Mouse (Mus musculus) ovary, adult 2 months (tissue): ENCODE measurements around the gene Clec4f. TPM values are rescaled to one million over a fixed set of nuclear protein-coding genes. Genes with fewer than 3 reads are reported as not detected.

Source experiments
- polyA plus RNA-seq: library from polyadenylated mRNA; depleted of rRNA; stranded (reverse); fragments of >200 nt; gene quantifications from 2 replicates; pipeline ENCODE4 v1.2.3, GENCODE M21; 2012; rRNA removed

Clec4f gene
- polyA plus RNA-seq = not detected in 2 replicates

GRCm38 (mm10) chr6:83656087-83656486 lies at the start of gene Clec4f:
Clec4f (minus strand) TSS chr6:83656187.

DNA sequence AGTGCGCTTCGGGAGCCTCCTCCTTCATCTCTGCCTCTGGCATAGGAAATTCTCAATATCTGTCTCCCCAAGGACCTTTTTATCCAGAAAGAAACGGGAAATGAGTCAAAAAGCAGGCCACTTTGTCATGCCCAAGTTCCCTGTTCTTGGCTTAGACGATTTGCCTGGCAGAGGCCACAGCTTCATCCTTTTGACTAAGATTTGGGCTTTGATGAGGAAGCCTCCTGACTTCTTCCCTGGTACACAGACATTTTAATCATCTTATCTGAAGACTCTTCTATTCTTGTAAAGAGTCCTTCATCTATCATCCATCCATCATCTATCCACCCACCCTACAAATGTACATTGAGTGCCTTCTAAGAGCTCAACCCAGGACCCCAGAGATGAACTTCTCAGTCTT lies 21.8 kb upstream of the Clec4f start, which contains the start of gene Cd207:
Cd207 (minus strand) TSS at position 101 of the 400 bp plus-strand sequence.

Other genes with a start within 250 kb of the Clec4f start
- 12.4 and 13.2 TPM in 2 replicates for gene Tet3, start 197.1 kb downstream of the Clec4f start, polyA plus RNA-seq
- gene Dguok, start 149.2 kb downstream of the Clec4f start, polyA plus RNA-seq = 57.3 and 60.1 TPM in 2 replicates
- 499 and 574 TPM in 2 replicates for gene Actg2, start 119.9 kb downstream of the Clec4f start, polyA plus RNA-seq
- 10.4 and 14.2 TPM in 2 replicates for gene Stambp, start 83.5 kb downstream of the Clec4f start, polyA plus RNA-seq
- gene Cd207, start 21.7 kb upstream of the Clec4f start, polyA plus RNA-seq = not detected in 2 replicates
- not detected in 2 replicates for gene Vax2, start 55.1 kb upstream of the Clec4f start, polyA plus RNA-seq
- 2.4 and 3.4 TPM in 2 replicates for gene Atp6v1b1, start 86.8 kb upstream of the Clec4f start, polyA plus RNA-seq
- not detected in 2 replicates for gene Ankrd53, start 106.5 kb upstream of the Clec4f start, polyA plus RNA-seq
- gene Tex261, start 119.6 kb upstream of the Clec4f start, polyA plus RNA-seq = 130 and 137 TPM in 2 replicates
- 20.8 and 24.5 TPM in 2 replicates for gene Nagk, start 138.8 kb upstream of the Clec4f start, polyA plus RNA-seq
- 8.2 and 9.2 TPM in 2 replicates for gene Paip2b, start 175.6 kb upstream of the Clec4f start, polyA plus RNA-seq
- gene Zfp638, start 210.9 kb upstream of the Clec4f start, polyA plus RNA-seq = 7.5 and 7.9 TPM in 2 replicates